9 mouse cellular contexts compared by ENCODE assay signal in genomic region chr3:89510979-89511378, GRCm38 (mm10). TPM values are rescaled to one million over a fixed set of nuclear protein-coding genes. Genes with fewer than 3 reads are reported as not detected.
DNase-seq lines count a peak whose midpoint lies in the region; ATAC-seq lines count a peak whose summit lies in the region.
"Had no signal": no experiment of that assay in that cellular context is flagged by ENCODE, and none has a peak within 500 bp of the region (broad histone marks: within the 10 kb centered on the region; RNA-seq: fewer than 3 reads in every experiment).

No protein-coding gene starts in this region.

- 26% methylated on average over 4 of the region's 4 CpGs for WGBS in embryonic facial prominence, embryonic 10.5 days
- 24% methylated on average over 4 of the region's 4 CpGs for WGBS in hindbrain, embryonic 11.5 days

- no peak overlapping the region for H3K27ac ChIP-seq in embryonic facial prominence, embryonic 10.5 days (replicated peaks)
- no peak overlapping the region for H3K27ac ChIP-seq in hindbrain, embryonic 11.5 days (ENCODE audit: low read depth, low read length)
- H3K27ac ChIP-seq: macrophage had no signal

- H3K9me3 ChIP-seq in embryonic facial prominence, embryonic 10.5 days, result no peaks in the 10 kb centered on the region
- no peaks in the 10 kb centered on the region for H3K9me3 ChIP-seq in hindbrain, embryonic 11.5 days (ENCODE audit: control insufficient read depth, low read length)

- intact Hi-C loops in left cerebral cortex, postnatal 4 days (cut with DNase I), result no loop called here

- H3K36me3 ChIP-seq in embryonic facial prominence, embryonic 10.5 days (replicated peaks), result no peaks in the 10 kb centered on the region
- H3K36me3 ChIP-seq in hindbrain, embryonic 11.5 days (ENCODE audit: control insufficient read depth, insufficient read depth, low read length), result no peaks in the 10 kb centered on the region

- no peak overlapping the region for H3K9ac ChIP-seq in hindbrain, embryonic 11.5 days (ENCODE audit: low read depth, low read length)

- H3K4me1 ChIP-seq in embryonic facial prominence, embryonic 10.5 days, result peaks cover 43% of the 10 kb centered on the region
- H3K4me1 ChIP-seq in hindbrain, embryonic 11.5 days (replicated peaks; ENCODE audit: control insufficient read depth, insufficient read depth, low read length), result 0 out of 2 replicates have a peak, but pooled peaks cover 5% of the 10 kb centered on the region

- peak; percentile 43 for ATAC-seq in hindbrain, embryonic 11.5 days (ENCODE audit: low FRiP score)
- no peak for ATAC-seq in erythroblast, adult 5-6 weeks (replicated peaks; ENCODE audit: low FRiP score, poor library complexity, severe bottlenecking)

- H3K4me2 ChIP-seq in hindbrain, embryonic 11.5 days (replicated peaks; ENCODE audit: low read depth, low read length), result peak overlapping the region; percentile 31; the same call in 1 of the 2 replicates

- peak; percentile 61 for DNase-seq in left cerebral cortex, adult 18-20 months (ENCODE audit: low spot score in 2 of 2)
- no peak for DNase-seq in left cerebral cortex, adult 11 months (ENCODE audit: low spot score)
- peak; percentile 68 for DNase-seq in adrenal gland, postnatal 14 days
- DNase-seq in embryonic facial prominence, embryonic 10.5 days (ENCODE audit: low spot score), result peak; percentile 69
- DNase-seq in hindbrain, embryonic 11.5 days (ENCODE audit: low spot score), result peak; percentile 80
- DNase-seq in left cerebral cortex, postnatal 4 days, result peak; percentile 73
- peak; percentile 50 for DNase-seq in naive thymus-derived CD4-positive, alpha-beta T cell, adult 2 months (ENCODE audit: low read depth)

- H3K4me3 ChIP-seq in embryonic facial prominence, embryonic 10.5 days, result peak overlapping the region; percentile 8; the same call in 1 of the 2 replicates
- H3K4me3 ChIP-seq in hindbrain, embryonic 11.5 days (ENCODE audit: low read depth, low read length), result no peak overlapping the region

- peaks cover 46% of the 10 kb centered on the region for H3K27me3 ChIP-seq in embryonic facial prominence, embryonic 10.5 days (replicated peaks; ENCODE audit: low read depth, poor library complexity, severe bottlenecking)
- H3K27me3 ChIP-seq in hindbrain, embryonic 11.5 days (ENCODE audit: control insufficient read depth, insufficient read depth, low read length), result no peaks in the 10 kb centered on the region

RNA-seq across cellular contexts. Expression of gene Kcnn3, which starts 9.0 kb away (rescaled TPM):
- total RNA-seq in left cerebral cortex, adult 18-20 months (2021), result 10 to 100 TPM; 20.4 to 26.9 TPM
- 5.3 and 5.7 TPM in 2 replicates for total RNA-seq in adrenal gland, postnatal 14 days (2021)
- polyA plus RNA-seq in embryonic facial prominence, embryonic 10.5 days (2016; fragmentation: Nextera tagmentation; extraction: Ambion mirVana), result 0.62 and 0.88 TPM in 2 replicates
- 1.5 and 2.9 TPM in 2 replicates for polyA plus RNA-seq in hindbrain, embryonic 11.5 days (2014; fragmentation: Nextera tagmentation; extraction: Ambion mirVana)
- total RNA-seq in left cerebral cortex, postnatal 4 days (2021), result 10 to 100 TPM; 19.5 to 20.7 TPM
- total RNA-seq in erythroblast, adult 5-6 weeks (2015; ENCODE audit: low replicate concordance), result not detected in 2 replicates
- total RNA-seq in erythroblast, adult 5-6 weeks (2017; ENCODE audit: low replicate concordance), result 0.26 TPM in 1 of 2 replicates, not detected in the other

RNA-seq across cellular contexts. Expression of gene Pmvk, which starts 56.6 kb away (rescaled TPM):
- 10 to 100 TPM; 37.8 to 38.3 TPM for total RNA-seq in left cerebral cortex, adult 18-20 months (2021)
- total RNA-seq in adrenal gland, postnatal 14 days (2021), result 16.6 and 19.0 TPM in 2 replicates
- 66.4 and 67.6 TPM in 2 replicates for polyA plus RNA-seq in embryonic facial prominence, embryonic 10.5 days (2016; fragmentation: Nextera tagmentation; extraction: Ambion mirVana)
- polyA plus RNA-seq in hindbrain, embryonic 11.5 days (2014; fragmentation: Nextera tagmentation; extraction: Ambion mirVana), result 72.2 and 79.6 TPM in 2 replicates
- total RNA-seq in left cerebral cortex, postnatal 4 days (2021), result 10 to 100 TPM; 43.7 to 53.4 TPM
- 5.4 and 8.1 TPM in 2 replicates for total RNA-seq in erythroblast, adult 5-6 weeks (2015; ENCODE audit: low replicate concordance)
- total RNA-seq in erythroblast, adult 5-6 weeks (2017; ENCODE audit: low replicate concordance), result 6.6 and 10.1 TPM in 2 replicates
